Mouse (Mus musculus) limb, embryonic 12.5 days (tissue): ENCODE data around the gene Tigd3. TPM values are rescaled to one million over a fixed set of nuclear protein-coding genes. Genes with fewer than 3 reads are reported as not detected.

Source experiments
- ATAC-seq: fragments of 200-750 bp; cut with Nextera tagmentation; 2 replicates; pipeline ENCODE4 v1.8.0; 2017; ENCODE audit warnings: low read depth, moderate TSS enrichment; ENCODE audit not compliant: insufficient number of reproducible peaks, insufficient read depth, low FRiP score, low TSS enrichment
- H3K27ac ChIP-seq: fragments of 300-500 bp; sonication (generic); 2 replicates; pipeline ENCODE4 v1.5.1; 2016; ENCODE audit warnings: mild to moderate bottlenecking, moderate library complexity
- H3K27me3 ChIP-seq: fragments of 300-500 bp; sonication (generic); 2 replicates; pipeline ENCODE4 v1.6.1; 2016; ENCODE audit warnings: mild to moderate bottlenecking, moderate library complexity
- H3K36me3 ChIP-seq: fragments of 300-500 bp; sonication (generic); 2 replicates; pipeline ENCODE4 v1.6.1; 2016; ENCODE audit warnings: mild to moderate bottlenecking, moderate library complexity
- H3K4me1 ChIP-seq: fragments of 300-500 bp; sonication (generic); replicated peaks from 2 replicates; pipeline ENCODE4 v1.6.1; 2016
- H3K4me2 ChIP-seq: fragments of 300-500 bp; sonication (generic); 2 replicates; pipeline ENCODE4 v1.6.1; 2016; ENCODE audit warnings: mild to moderate bottlenecking, moderate library complexity
- H3K4me3 ChIP-seq: fragments of 300-500 bp; sonication (generic); replicated peaks from 2 replicates; pipeline ENCODE4 v1.5.1; 2016; ENCODE audit warnings: mild to moderate bottlenecking
- H3K9ac ChIP-seq: fragments of 300-500 bp; sonication (generic); replicated peaks from 2 replicates; pipeline ENCODE4 v1.6.1; 2016; ENCODE audit warnings: mild to moderate bottlenecking, moderate library complexity
- H3K9me3 ChIP-seq: fragments of 300-500 bp; sonication (generic); 2 replicates; pipeline ENCODE4 v1.6.1; 2016; ENCODE audit warnings: mild to moderate bottlenecking, moderate library complexity
- WGBS: fragments of 180-500 bp; shearing (Covaris S2); methylation state at CpG from one replicate; pipeline ENCODE4 v1.1.7; 2016; 5-methylcytosine and 5-hydroxymethylcytosine counted together
- polyA plus RNA-seq: library from polyadenylated mRNA; unstranded; fragments of >200 nt; fragmentation: Nextera tagmentation; extraction: Ambion mirVana; gene quantifications from 2 replicates; pipeline ENCODE4 v1.2.1, GENCODE M21; 2016

Tigd3 gene
- polyA plus RNA-seq, result 5.5 and 6.6 TPM in 2 replicates

GRCm38 (mm10) chr19:5894002-5894678, at the start of gene Tigd3:
Gene Tigd3, minus strand, starts transcription at chr19:5894149.
- 4% methylated on average over 36 of the region's 36 CpGs for WGBS
- peaks cover 17% of the 10 kb centered on the region for H3K4me1 ChIP-seq
- H3K9me3 ChIP-seq, result no peaks in the 10 kb centered on the region
- peak within 1 kb of the TSS; percentile 92 for H3K4me2 ChIP-seq
- no peaks in the 10 kb centered on the region for H3K27me3 ChIP-seq
- peak; percentile 95 for ATAC-seq
- H3K36me3 ChIP-seq, result peaks cover 49% of the 10 kb centered on the region
- H3K27ac ChIP-seq, result peak within 1 kb of the TSS; percentile 73; the same call in 1 of the 2 replicates
- peak within 1 kb of the TSS; percentile 90 for H3K9ac ChIP-seq
- peak within 1 kb of the TSS; percentile 67 for H3K4me3 ChIP-seq

- Histone ChIP-seq H3K27me3 (no peaks in the 10 kb centered on the region), H3K9me3 (no peaks in the 10 kb centered on the region), H3K27ac (no peak overlapping the region), H3K4me3 (no peak overlapping the region), H3K4me2 (no peak overlapping the region), H3K36me3 (peaks cover 89% of the 10 kb centered on the region), H3K9ac (no peak overlapping the region), H3K4me1 (no peaks in the 10 kb centered on the region)
- 90% methylated on average over 15 of the region's 15 CpGs for WGBS
- ATAC-seq, result no peak
These were observed 49.5 kb upstream of the Tigd3 start for GRCm38 (mm10) chr19:5943404-5943803.

- Histone ChIP-seq H3K27me3 (no peaks in the 10 kb centered on the region), H3K4me3 (no peak overlapping the region), H3K9me3 (no peaks in the 10 kb centered on the region), H3K4me1 (no peaks in the 10 kb centered on the region), H3K9ac (no peak overlapping the region), H3K27ac (no peak overlapping the region), H3K4me2 (no peak overlapping the region), H3K36me3 (peaks cover 81% of the 10 kb centered on the region)
- 93% methylated on average over 7 of the region's 7 CpGs for WGBS
- ATAC-seq, result no peak
These were observed 48.6 kb upstream of the Tigd3 start for GRCm38 (mm10) chr19:5942581-5942980.

- Histone ChIP-seq H3K4me2 (no peak overlapping the region), H3K4me3 (no peak overlapping the region), H3K36me3 (peaks cover 61% of the 10 kb centered on the region), H3K27me3 (no peaks in the 10 kb centered on the region), H3K9me3 (no peaks in the 10 kb centered on the region), H3K27ac (no peak overlapping the region), H3K4me1 (0 out of 2 replicates have a peak, but pooled peaks cover 1% of the 10 kb centered on the region), H3K9ac (no peak overlapping the region)
- ATAC-seq, result no peak
- WGBS, result 90% methylated on average over 10 of the region's 10 CpGs
These were observed 46.7 kb upstream of the Tigd3 start for GRCm38 (mm10) chr19:5940656-5941055.

GRCm38 (mm10) chr19:5940173-5940572, 46.2 kb upstream of the Tigd3 start:
- ATAC-seq, result no peak
- Histone ChIP-seq H3K4me3 (no peak overlapping the region), H3K9me3 (no peaks in the 10 kb centered on the region), H3K27me3 (peaks cover under 1% of the 10 kb centered on the region; the same call in 1 of the 2 replicates), H3K36me3 (peaks cover 57% of the 10 kb centered on the region), H3K4me1 (peaks cover 6% of the 10 kb centered on the region), H3K4me2 (no peak overlapping the region), H3K27ac (no peak overlapping the region), H3K9ac (no peak overlapping the region)
- 73% methylated on average over 4 of the region's 4 CpGs for WGBS

GRCm38 (mm10) chr19:5939715-5940114, 45.8 kb upstream of the Tigd3 start:
- H3K9me3 ChIP-seq, result no peaks in the 10 kb centered on the region
- peaks cover 52% of the 10 kb centered on the region for H3K36me3 ChIP-seq
- no peak overlapping the region for H3K9ac ChIP-seq
- H3K4me1 ChIP-seq, result peaks cover 11% of the 10 kb centered on the region
- H3K4me3 ChIP-seq, result no peak overlapping the region
- ATAC-seq, result no peak
- no peak overlapping the region for H3K27ac ChIP-seq
- WGBS, result 88% methylated on average over 5 of the region's 5 CpGs
- peaks cover 3% of the 10 kb centered on the region; the same call in 1 of the 2 replicates for H3K27me3 ChIP-seq
- H3K4me2 ChIP-seq, result no peak overlapping the region

GRCm38 (mm10) chr19:5938516-5938915, 44.6 kb upstream of the Tigd3 start:
- Histone ChIP-seq H3K4me3 (no peak overlapping the region), H3K27me3 (peaks cover 3% of the 10 kb centered on the region; the same call in 1 of the 2 replicates), H3K9ac (no peak overlapping the region), H3K9me3 (no peaks in the 10 kb centered on the region), H3K4me2 (no peak overlapping the region), H3K36me3 (peaks cover 41% of the 10 kb centered on the region), H3K27ac (no peak overlapping the region), H3K4me1 (peaks cover 11% of the 10 kb centered on the region)
- 83% methylated on average over 6 of the region's 6 CpGs for WGBS
- ATAC-seq, result no peak

GRCm38 (mm10) chr19:5937836-5938406, 44.0 kb upstream of the Tigd3 start:
- H3K4me1 ChIP-seq, result peaks cover 11% of the 10 kb centered on the region
- H3K9me3 ChIP-seq, result no peaks in the 10 kb centered on the region
- peaks cover 3% of the 10 kb centered on the region; the same call in 1 of the 2 replicates for H3K27me3 ChIP-seq
- H3K36me3 ChIP-seq, result peaks cover 35% of the 10 kb centered on the region
- H3K27ac ChIP-seq, result no peak overlapping the region
- no peak for ATAC-seq
- no peak overlapping the region for H3K4me3 ChIP-seq
- no peak overlapping the region for H3K4me2 ChIP-seq
- H3K9ac ChIP-seq, result no peak overlapping the region
- 40% methylated on average over 14 of the region's 14 CpGs for WGBS

GRCm38 (mm10) chr19:5937095-5937835, 43.3 kb upstream of the Tigd3 start:
- WGBS, result 81% methylated on average over 21 of the region's 21 CpGs
- no peak overlapping the region for H3K4me3 ChIP-seq
- peaks cover 11% of the 10 kb centered on the region for H3K4me1 ChIP-seq
- ATAC-seq, result no peak
- no peak overlapping the region for H3K9ac ChIP-seq
- H3K27me3 ChIP-seq, result peaks cover 3% of the 10 kb centered on the region; the same call in 1 of the 2 replicates
- peaks cover 30% of the 10 kb centered on the region for H3K36me3 ChIP-seq
- no peak overlapping the region for H3K4me2 ChIP-seq
- no peak overlapping the region for H3K27ac ChIP-seq
- H3K9me3 ChIP-seq, result no peaks in the 10 kb centered on the region

- peak overlapping the region; percentile 27; the same call in 1 of the 2 replicates for H3K9ac ChIP-seq
These were observed 41.7 kb upstream of the Tigd3 start for GRCm38 (mm10) chr19:5935691-5936090.

GRCm38 (mm10) chr19:5935266-5935665, 41.3 kb upstream of the Tigd3 start:
- ATAC-seq, result 0 out of 2 replicates have a peak, but pooled peaks have one; percentile 26
- WGBS, result 28% methylated on average over 3 of the region's 3 CpGs
- Histone ChIP-seq H3K36me3 (peaks cover 12% of the 10 kb centered on the region), H3K9me3 (no peaks in the 10 kb centered on the region), H3K27ac (0 out of 2 replicates have a peak overlapping the region, but pooled peaks have one; percentile 29), H3K4me2 (no peak overlapping the region), H3K27me3 (peaks cover 3% of the 10 kb centered on the region; the same call in 1 of the 2 replicates), H3K4me1 (peaks cover 11% of the 10 kb centered on the region), H3K4me3 (no peak overlapping the region), H3K9ac (peak overlapping the region; percentile 27)

More at GRCm38 (mm10) chr19:5935691-5936090, 41.7 kb upstream of the Tigd3 start:
- Histone ChIP-seq H3K9me3 (no peaks in the 10 kb centered on the region), H3K27me3 (peaks cover 3% of the 10 kb centered on the region; the same call in 1 of the 2 replicates), H3K4me1 (peaks cover 11% of the 10 kb centered on the region), H3K36me3 (peaks cover 16% of the 10 kb centered on the region), H3K27ac (0 out of 2 replicates have a peak overlapping the region, but pooled peaks have one; percentile 29), H3K4me2 (no peak overlapping the region), H3K4me3 (no peak overlapping the region)
- ATAC-seq, result no peak
- 76% methylated on average over 5 of the region's 5 CpGs for WGBS
